Mouse (Mus musculus) hindbrain, postnatal 0 days (tissue): ENCODE measurements around the gene Magi2. TPM values are rescaled to one million over a fixed set of nuclear protein-coding genes. Genes with fewer than 3 reads are reported as not detected.

Experiments used
- ATAC-seq: fragments of 200-750 bp; cut with Nextera tagmentation; 2 replicates; pipeline ENCODE4 v1.8.0; 2017; ENCODE audit warnings: mild to moderate bottlenecking, moderate TSS enrichment, moderate library complexity
- DNase-seq: peaks from one replicate; pipeline ENCODE4 v3.0.0-alpha.2; 2015; ENCODE audit warnings: low spot score
- H3K27ac ChIP-seq: fragments of 300-500 bp; sonication (generic); 2 replicates; pipeline ENCODE4 v1.5.1; 2014; ENCODE audit warnings: mild to moderate bottlenecking
- H3K27me3 ChIP-seq: fragments of 300-500 bp; sonication (generic); 2 replicates; pipeline ENCODE4 v1.6.1; 2014; ENCODE audit warnings: low read length, mixed read lengths; ENCODE audit not compliant: insufficient read depth
- H3K36me3 ChIP-seq: fragments of 300-500 bp; sonication (generic); 2 replicates; pipeline ENCODE4 v1.6.1; 2014; ENCODE audit warnings: low read length, mixed read lengths; ENCODE audit not compliant: insufficient read depth
- H3K4me1 ChIP-seq: fragments of 300-500 bp; sonication (generic); 2 replicates; pipeline ENCODE4 v1.6.1; 2014; ENCODE audit warnings: antibody characterized with exemption, low read length, mixed read lengths; ENCODE audit not compliant: insufficient read depth
- H3K4me2 ChIP-seq: fragments of 300-500 bp; sonication (generic); 2 replicates; pipeline ENCODE4 v1.6.1; 2014; ENCODE audit warnings: low read depth, mild to moderate bottlenecking, low read length, moderate library complexity, mixed read lengths
- H3K4me3 ChIP-seq: fragments of 300-500 bp; sonication (generic); 2 replicates; pipeline ENCODE4 v1.5.1; 2014; ENCODE audit warnings: low read length
- H3K9ac ChIP-seq: fragments of 300-500 bp; sonication (generic); replicated peaks from 2 replicates; pipeline ENCODE4 v1.6.1; 2014; ENCODE audit warnings: mild to moderate bottlenecking, low read length, moderate library complexity, mixed read lengths
- H3K9me3 ChIP-seq: fragments of 300-500 bp; sonication (generic); 2 replicates; pipeline ENCODE4 v1.6.1; 2016; ENCODE audit warnings: low read length, mixed read lengths
- CTCF ChIP-seq: IDR thresholded peaks from 2 replicates; pipeline ENCODE4 v1.5.1; 2016; ENCODE audit warnings: antibody characterized with exemption, control low read depth, low read depth
- WGBS: fragments of 180-500 bp; shearing (Covaris S2); extraction: QIAGEN DNeasy Blood & Tissue Kit; methylation state at CpG from one replicate; pipeline ENCODE4 v1.1.7; 2014; 5-methylcytosine and 5-hydroxymethylcytosine counted together
- polyA plus RNA-seq: library from polyadenylated mRNA; unstranded; fragments of >200 nt; fragmentation: Nextera tagmentation; extraction: Ambion mirVana; gene quantifications from 2 replicates; pipeline ENCODE4 v1.2.1, GENCODE M21; 2015
- total RNA-seq: library from RNA; depleted of rRNA; stranded (reverse); fragments of >200 nt; gene quantifications from 2 replicates; pipeline ENCODE4 v1.2.3, GENCODE M21; 2014

The Magi2 gene
- total and polyA plus RNA-seq, 2 experiments from 2014 or later = 17.3 to 45.5 TPM

GRCm38 (mm10) chr5:19972736-19973135 is 745.9 kb downstream of the Magi2 start:
- 89% methylated on average over 2 of the region's 2 CpGs for WGBS
- H3K4me2 ChIP-seq = no peak overlapping the region
- H3K4me3 ChIP-seq = no peak overlapping the region
- H3K4me1 ChIP-seq = no peaks in the 10 kb centered on the region
- H3K9me3 ChIP-seq = no peaks in the 10 kb centered on the region
- ATAC-seq = no peak
- TF ChIP-seq CTCF = no peak
- no peak for DNase-seq
- H3K27me3 ChIP-seq = no peaks in the 10 kb centered on the region
- no peak overlapping the region for H3K27ac ChIP-seq
- no peaks in the 10 kb centered on the region for H3K36me3 ChIP-seq
- H3K9ac ChIP-seq = no peak overlapping the region

GRCm38 (mm10) chr5:19973852-19974251 is 747.0 kb downstream of the Magi2 start:
- Histone ChIP-seq H3K4me1 (no peaks in the 10 kb centered on the region), H3K4me3 (no peak overlapping the region), H3K36me3 (no peaks in the 10 kb centered on the region), H3K4me2 (no peak overlapping the region), H3K27ac (no peak overlapping the region), H3K27me3 (no peaks in the 10 kb centered on the region), H3K9me3 (no peaks in the 10 kb centered on the region), H3K9ac (no peak overlapping the region)
- DNase-seq = no peak
- 88% methylated on average over 3 of the region's 3 CpGs for WGBS
- ATAC-seq = no peak
- TF ChIP-seq CTCF = no peak

- no peak overlapping the region for H3K27ac ChIP-seq
- TF ChIP-seq CTCF = no peak
- H3K4me2 ChIP-seq = no peak overlapping the region
- H3K4me1 ChIP-seq = no peaks in the 10 kb centered on the region
- 62% methylated on average over 6 of the region's 6 CpGs for WGBS
- ATAC-seq (no peak), DNase-seq (no peak)
- no peak overlapping the region for H3K4me3 ChIP-seq
- no peaks in the 10 kb centered on the region for H3K9me3 ChIP-seq
- no peak overlapping the region for H3K9ac ChIP-seq
- no peaks in the 10 kb centered on the region for H3K36me3 ChIP-seq
- H3K27me3 ChIP-seq = no peaks in the 10 kb centered on the region
These were observed 754.7 kb downstream of the Magi2 start for GRCm38 (mm10) chr5:19981518-19981917.

GRCm38 (mm10) chr5:19982031-19982430 is 755.2 kb downstream of the Magi2 start:
- peak; percentile 53 for DNase-seq
- ATAC-seq = peak; percentile 77
- H3K4me2 ChIP-seq = no peak overlapping the region

DNA sequence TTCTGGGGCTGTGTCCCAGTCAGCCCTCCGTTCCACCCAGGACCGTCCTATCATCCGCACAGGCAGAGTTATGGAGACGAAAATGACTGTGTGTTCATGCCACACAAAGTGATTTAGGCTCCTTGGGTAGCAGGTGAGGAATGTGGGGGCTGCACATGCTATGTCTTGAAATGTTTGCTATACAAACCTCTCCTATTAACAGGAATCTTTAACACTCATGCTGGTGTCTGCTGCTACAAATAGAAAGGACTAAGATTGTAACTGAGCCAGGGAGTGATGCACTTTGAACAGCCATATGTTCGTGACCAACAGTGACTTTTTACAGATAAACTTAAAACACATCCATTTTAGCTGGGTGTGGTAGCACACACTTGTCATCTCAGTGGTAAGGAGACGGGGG is 772.6 kb downstream of the Magi2 start:
- no peak for TF ChIP-seq CTCF
- Histone ChIP-seq H3K27me3 (no peaks in the 10 kb centered on the region), H3K9me3 (no peaks in the 10 kb centered on the region), H3K36me3 (no peaks in the 10 kb centered on the region), H3K4me1 (no peaks in the 10 kb centered on the region), H3K9ac (no peak overlapping the region), H3K4me3 (no peak overlapping the region), H3K4me2 (no peak overlapping the region), H3K27ac (no peak overlapping the region)
- 89% methylated on average over 6 of the region's 6 CpGs for WGBS
- ATAC-seq (no peak), DNase-seq (no peak)

More at GRCm38 (mm10) chr5:19982031-19982430, 755.2 kb downstream of the Magi2 start:
- H3K9ac ChIP-seq = no peak overlapping the region
- H3K36me3 ChIP-seq = no peaks in the 10 kb centered on the region
- WGBS = 15% methylated on average over 3 of the region's 3 CpGs
- H3K27me3 ChIP-seq = no peaks in the 10 kb centered on the region
- H3K4me1 ChIP-seq = no peaks in the 10 kb centered on the region
- H3K4me3 ChIP-seq = no peak overlapping the region
- no peak overlapping the region for H3K27ac ChIP-seq
- H3K9me3 ChIP-seq = no peaks in the 10 kb centered on the region
- no peak for TF ChIP-seq CTCF

DNA sequence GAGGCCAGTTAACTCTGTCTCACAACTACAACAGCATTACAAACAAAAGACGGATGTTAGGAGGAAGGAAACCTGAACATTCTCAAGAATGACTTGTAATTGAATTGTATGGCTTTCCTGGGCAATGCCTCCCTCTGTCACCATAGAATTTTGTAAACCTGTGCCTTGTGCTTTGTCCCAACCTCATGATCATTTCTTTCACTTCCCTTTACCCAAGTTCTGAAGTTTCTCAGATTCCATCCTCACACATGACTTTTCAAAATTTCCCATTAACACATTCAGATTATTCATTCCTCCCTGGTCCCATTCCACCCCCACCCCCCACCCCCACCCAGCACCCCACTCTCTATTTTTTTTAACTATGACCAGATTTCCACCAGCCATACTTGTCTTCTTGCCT is 773.1 kb downstream of the Magi2 start:
- no peak for TF ChIP-seq CTCF
- ATAC-seq (no peak), DNase-seq (no peak)
- Histone ChIP-seq H3K4me3 (no peak overlapping the region), H3K27me3 (no peaks in the 10 kb centered on the region), H3K4me1 (no peaks in the 10 kb centered on the region), H3K9me3 (no peaks in the 10 kb centered on the region), H3K9ac (no peak overlapping the region), H3K36me3 (no peaks in the 10 kb centered on the region), H3K27ac (no peak overlapping the region), H3K4me2 (no peak overlapping the region)
- 78% methylated on average over 1 of the region's 1 CpGs for WGBS

GRCm38 (mm10) chr5:20006616-20007015 is 779.8 kb downstream of the Magi2 start:
- whole genome bisulfite sequencing = 73% methylated on average over 2 of the region's 2 CpGs
- no peak overlapping the region for H3K4me2 ChIP-seq
- no peaks in the 10 kb centered on the region for H3K4me1 ChIP-seq
- no peaks in the 10 kb centered on the region for H3K36me3 ChIP-seq
- H3K9ac ChIP-seq = no peak overlapping the region
- ATAC-seq (no peak), DNase-seq (no peak)
- no peak for TF ChIP-seq CTCF
- H3K27me3 ChIP-seq = no peaks in the 10 kb centered on the region
- no peak overlapping the region for H3K27ac ChIP-seq
- H3K4me3 ChIP-seq = no peak overlapping the region
- H3K9me3 ChIP-seq = no peaks in the 10 kb centered on the region
